Comparison of ENCODE assay signal across 8 mouse cellular contexts in the genomic region with DNA sequence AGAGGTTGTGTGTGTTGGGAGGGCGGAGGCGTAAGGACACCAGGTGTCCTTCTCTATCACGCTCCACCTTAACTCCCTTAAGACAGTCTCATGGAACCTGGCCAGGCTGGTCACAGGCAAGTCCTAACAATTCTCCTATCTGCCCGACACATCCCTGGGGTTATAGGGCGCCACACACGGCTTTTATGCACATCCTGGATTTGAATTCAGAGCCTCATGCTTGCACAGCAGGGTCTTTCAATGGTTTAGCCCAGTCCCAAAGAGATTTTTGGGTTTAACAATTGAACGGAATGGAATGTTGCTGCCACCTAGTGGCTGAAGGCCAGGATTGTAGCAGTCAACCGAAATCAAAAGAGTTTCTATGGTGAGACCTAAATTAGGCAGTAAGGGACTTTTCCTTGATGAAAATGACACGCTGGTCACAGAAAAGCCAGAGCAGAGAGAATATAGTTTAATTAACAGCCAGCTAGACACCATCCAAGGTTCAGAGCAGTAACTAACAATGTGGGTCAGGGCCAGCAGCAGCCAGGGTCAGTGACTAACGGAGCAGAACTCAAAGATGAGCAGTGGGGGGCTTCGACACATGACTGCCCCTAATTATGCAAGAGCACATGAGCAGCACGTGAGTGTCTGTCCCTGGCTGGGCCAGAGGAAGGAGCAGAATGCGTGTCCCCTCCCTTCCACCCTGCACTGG. TPM values are rescaled to one million over a fixed set of nuclear protein-coding genes. Genes with fewer than 3 reads are reported as not detected.
A peak's percentile ranks its signal among the peaks of the same experiment; 100 is the strongest.
DNase-seq lines count a peak whose midpoint lies in the region; ATAC-seq lines count a peak whose summit lies in the region.

No protein-coding gene starts in this region.

- no peaks in the 10 kb centered on the region for H3K4me1 ChIP-seq in embryonic facial prominence, embryonic 11.5 days (ENCODE audit: control insufficient read depth, insufficient read depth, low read length)
- H3K4me1 ChIP-seq in limb, embryonic 15.5 days = peaks cover 10% of the 10 kb centered on the region
- peaks cover 6% of the 10 kb centered on the region; the same call in 1 of the 2 replicates for H3K4me1 ChIP-seq in stomach, embryonic 16.5 days (ENCODE audit: control insufficient read depth, insufficient read depth, low read length)

- ATAC-seq in CD4-positive, CD25-positive, alpha-beta regulatory T cell, adult 4 months = peak; percentile 81
- ATAC-seq in embryonic facial prominence, embryonic 11.5 days (replicated peaks; ENCODE audit: insufficient number of reproducible peaks, low FRiP score, low TSS enrichment, low read depth) = peak; percentile 76
- ATAC-seq in limb, embryonic 15.5 days (ENCODE audit: insufficient number of reproducible peaks, low FRiP score, low TSS enrichment, low read depth) = 0 out of 2 replicates have a peak, but pooled peaks have one; percentile 14
- peak; percentile 31; the same call in 1 of the 2 replicates for ATAC-seq in monocyte, adult 5-6 weeks (replicated peaks; ENCODE audit: insufficient number of reproducible peaks, low FRiP score, low TSS enrichment, poor library complexity, severe bottlenecking)
- peak; percentile 65; the same call in 1 of the 2 replicates for ATAC-seq in stomach, embryonic 16.5 days (ENCODE audit: insufficient read depth, low FRiP score)

- no peak overlapping the region for H3K4me3 ChIP-seq in embryonic facial prominence, embryonic 11.5 days (ENCODE audit: low read depth, low read length)
- peak overlapping the region; percentile 9; the same call in 1 of the 2 replicates for H3K4me3 ChIP-seq in limb, embryonic 15.5 days
- peak overlapping the region; percentile 26; the same call in 1 of the 2 replicates for H3K4me3 ChIP-seq in stomach, embryonic 16.5 days (replicated peaks; ENCODE audit: low read length)

- H3K27ac ChIP-seq in embryonic facial prominence, embryonic 11.5 days (replicated peaks; ENCODE audit: low read depth, low read length) = no peak overlapping the region
- no peak overlapping the region for H3K27ac ChIP-seq in limb, embryonic 15.5 days
- no peak overlapping the region for H3K27ac ChIP-seq in stomach, embryonic 16.5 days (ENCODE audit: low read length)

- H3K36me3 ChIP-seq in embryonic facial prominence, embryonic 11.5 days (replicated peaks; ENCODE audit: control insufficient read depth, insufficient read depth, low read depth, low read length) = no peaks in the 10 kb centered on the region
- no peaks in the 10 kb centered on the region for H3K36me3 ChIP-seq in limb, embryonic 15.5 days
- no peaks in the 10 kb centered on the region for H3K36me3 ChIP-seq in stomach, embryonic 16.5 days (ENCODE audit: control insufficient read depth, insufficient read depth, low read length)

- H3K4me2 ChIP-seq in embryonic facial prominence, embryonic 11.5 days (ENCODE audit: low read depth, low read length) = no peak overlapping the region
- peak overlapping the region; percentile 34 for H3K4me2 ChIP-seq in limb, embryonic 15.5 days
- H3K4me2 ChIP-seq in stomach, embryonic 16.5 days (ENCODE audit: low read depth, low read length) = peak overlapping the region; percentile 45

- peak; percentile 72 for DNase-seq in adrenal gland, postnatal 14 days
- peak; percentile 89 for DNase-seq in embryonic facial prominence, embryonic 11.5 days (ENCODE audit: low spot score)
- peak; percentile 70 for DNase-seq in heart, adult 8-10 months (ENCODE audit: low spot score)
- peak; percentile 78 to 80 for DNase-seq in kidney, adult 8-10 months

- no peaks in the 10 kb centered on the region for H3K27me3 ChIP-seq in embryonic facial prominence, embryonic 11.5 days (ENCODE audit: control insufficient read depth, insufficient read depth, low read length)
- no peaks in the 10 kb centered on the region for H3K27me3 ChIP-seq in limb, embryonic 15.5 days
- H3K27me3 ChIP-seq in stomach, embryonic 16.5 days (ENCODE audit: control insufficient read depth, insufficient read depth, low read length) = no peaks in the 10 kb centered on the region; the same call in 1 of the 2 replicates

- WGBS in embryonic facial prominence, embryonic 11.5 days = 19% methylated on average over 13 of the region's 13 CpGs
- WGBS in limb, embryonic 15.5 days = 17% methylated on average over 13 of the region's 13 CpGs
- 17% methylated on average over 13 of the region's 13 CpGs for WGBS in stomach, embryonic 16.5 days

- H3K9ac ChIP-seq in embryonic facial prominence, embryonic 11.5 days (replicated peaks; ENCODE audit: low read length) = no peak overlapping the region
- H3K9ac ChIP-seq in limb, embryonic 15.5 days = no peak overlapping the region
- no peak overlapping the region for H3K9ac ChIP-seq in stomach, embryonic 16.5 days (ENCODE audit: low read length)

- no peaks in the 10 kb centered on the region for H3K9me3 ChIP-seq in embryonic facial prominence, embryonic 11.5 days (replicated peaks; ENCODE audit: control insufficient read depth, low read length)
- H3K9me3 ChIP-seq in limb, embryonic 15.5 days = no peaks in the 10 kb centered on the region
- no peaks in the 10 kb centered on the region for H3K9me3 ChIP-seq in stomach, embryonic 16.5 days (replicated peaks; ENCODE audit: control insufficient read depth, low read length)

RNA-seq across cellular contexts. Expression of gene Rpia, which starts 13.9 kb away (rescaled TPM):
- 1 to 10 TPM; 6.1 to 8.2 TPM for polyA plus RNA-seq in CD4-positive, CD25-positive, alpha-beta regulatory T cell, adult 4 months (2017; shearing (Covaris generic))
- 21.0 and 23.7 TPM in 2 replicates for total RNA-seq in adrenal gland, postnatal 14 days (2021)
- polyA plus RNA-seq in embryonic facial prominence, embryonic 11.5 days (2014; fragmentation: Nextera tagmentation; extraction: Ambion mirVana) = 2.0 and 2.1 TPM in 2 replicates
- total RNA-seq in heart, adult 8-10 months (2022) = 10 to 100 TPM; 11.6 to 15.0 (median 13.4) TPM
- 1.6 and 2.4 TPM in 2 replicates for polyA plus RNA-seq in limb, embryonic 15.5 days (2015; fragmentation: Nextera tagmentation; extraction: Ambion mirVana)
- 52.8 to 74.0 TPM (median 63.0 TPM) in 3 replicates for total RNA-seq in monocyte, adult 5-6 weeks (2017)
- 2.8 and 3.5 TPM in 2 replicates for polyA plus RNA-seq in stomach, embryonic 16.5 days (2015; fragmentation: Nextera tagmentation; extraction: Ambion mirVana)

RNA-seq across cellular contexts. Expression of gene Eif2ak3, which starts 38.3 kb away (rescaled TPM):
- 1 to 10 TPM; 2.2 to 3.6 TPM for polyA plus RNA-seq in CD4-positive, CD25-positive, alpha-beta regulatory T cell, adult 4 months (2017; shearing (Covaris generic))
- total RNA-seq in adrenal gland, postnatal 14 days (2021) = 16.4 and 22.9 TPM in 2 replicates
- polyA plus RNA-seq in embryonic facial prominence, embryonic 11.5 days (2014; fragmentation: Nextera tagmentation; extraction: Ambion mirVana) = 8.4 and 9.1 TPM in 2 replicates
- total RNA-seq in heart, adult 8-10 months (2022) = 1 to 10 TPM; 6.3 to 8.9 (median 7.6) TPM
- polyA plus RNA-seq in limb, embryonic 15.5 days (2015; fragmentation: Nextera tagmentation; extraction: Ambion mirVana) = 13.1 and 16.9 TPM in 2 replicates
- total RNA-seq in monocyte, adult 5-6 weeks (2017) = 43.7 to 49.5 TPM (median 48.6 TPM) in 3 replicates
- 10.9 and 11.1 TPM in 2 replicates for polyA plus RNA-seq in stomach, embryonic 16.5 days (2015; fragmentation: Nextera tagmentation; extraction: Ambion mirVana)

Comparison
In these comparisons a context has a peak if more than half of its experiments do, and no peak if none do; other contexts are left out.
1. ATAC-seq: peak in every context shown above with its lines; median percentile 81 in CD4-positive, CD25-positive, alpha-beta regulatory T cell, adult 4 months; 76 in embryonic facial prominence, embryonic 11.5 days; 65 in stomach, embryonic 16.5 days; 31 in monocyte, adult 5-6 weeks; 14 in limb, embryonic 15.5 days.